Mouse (Mus musculus) E14TG2a.4 (cell line): ENCODE results near the gene Zc3h4.

Experiments used
- CTCF ChIP-seq: conservative IDR thresholded peaks from 2 replicates; pipeline ENCODE4 v1.5.1; 2014; ENCODE audit warnings: low read length
- NANOG ChIP-seq: IDR thresholded peaks from 2 replicates; pipeline ENCODE4 v1.6.1; 2014; ENCODE audit warnings: borderline replicate concordance, low read length, mixed read lengths

DNA sequence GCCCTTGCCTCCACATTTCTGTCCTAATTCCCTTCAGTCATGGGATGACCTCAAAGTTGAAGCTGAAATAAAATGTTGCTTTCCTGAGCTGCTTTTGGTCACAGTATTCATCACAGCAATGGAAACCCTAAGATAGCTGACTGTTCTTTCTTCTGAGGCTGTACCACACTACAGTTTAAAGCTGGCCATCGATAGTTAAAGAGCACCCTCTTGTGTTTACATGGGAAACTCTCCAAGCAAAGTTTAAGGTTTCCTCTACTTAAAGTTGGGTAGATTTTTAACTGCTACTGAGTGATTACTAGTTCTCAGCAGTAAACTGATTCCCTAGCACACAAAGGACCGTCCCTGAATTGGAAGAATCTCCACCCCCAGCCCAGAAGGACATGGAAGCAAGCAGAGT, 27.0 kb upstream of the Zc3h4 start:
- TF ChIP-seq CTCF (peak; percentile 13; the same call in 1 of the 2 replicates), NANOG (no peak)
